ENCODE assay signal across 8 mouse cellular contexts in genomic region chr5:100518049-100519026, GRCm38 (mm10). TPM values are rescaled to one million over a fixed set of nuclear protein-coding genes. Genes with fewer than 3 reads are reported as not detected.
DNase-seq lines count a peak whose midpoint lies in the region; ATAC-seq and TF ChIP-seq lines count a peak whose summit lies in the region.

Cops4 (plus strand) TSS chr5:100518309.

- no peaks in the 10 kb centered on the region for H3K9me3 ChIP-seq in embryonic facial prominence, embryonic 15.5 days (replicated peaks)
- no peaks in the 10 kb centered on the region for H3K9me3 ChIP-seq in limb, embryonic 14.5 days (ENCODE audit: control insufficient read depth, low read length)
- no peaks in the 10 kb centered on the region for H3K9me3 ChIP-seq in midbrain, postnatal 0 days (ENCODE audit: low read length)

- peak within 1 kb of the TSS; percentile 59 for H3K4me2 ChIP-seq in embryonic facial prominence, embryonic 15.5 days (replicated peaks)
- peak within 1 kb of the TSS; percentile 53 for H3K4me2 ChIP-seq in limb, embryonic 14.5 days (replicated peaks; ENCODE audit: low read depth, low read length, severe bottlenecking)
- H3K4me2 ChIP-seq in midbrain, postnatal 0 days (ENCODE audit: low read depth, low read length, poor library complexity, severe bottlenecking) = peak within 1 kb of the TSS; percentile 77

- WGBS in bone marrow, adult 2 months = under 1% methylated on average over 64 of the region's 64 CpGs
- under 1% methylated on average over 64 of the region's 64 CpGs for WGBS in embryonic facial prominence, embryonic 15.5 days
- under 1% methylated on average over 64 of the region's 64 CpGs for WGBS in limb, embryonic 14.5 days
- WGBS in midbrain, postnatal 0 days = under 1% methylated on average over 64 of the region's 64 CpGs

- H3K36me3 ChIP-seq in embryonic facial prominence, embryonic 15.5 days = no peaks in the 10 kb centered on the region
- peaks cover 3% of the 10 kb centered on the region; the same call in 1 of the 2 replicates for H3K36me3 ChIP-seq in limb, embryonic 14.5 days (ENCODE audit: control insufficient read depth, insufficient read depth, low read length)
- H3K36me3 ChIP-seq in midbrain, postnatal 0 days (ENCODE audit: insufficient read depth, low read length) = no peaks in the 10 kb centered on the region

- H3K9ac ChIP-seq in embryonic facial prominence, embryonic 15.5 days = peak within 1 kb of the TSS; percentile 74
- H3K9ac ChIP-seq in limb, embryonic 14.5 days (ENCODE audit: low read depth, low read length, severe bottlenecking) = peak within 1 kb of the TSS; percentile 94
- H3K9ac ChIP-seq in midbrain, postnatal 0 days (replicated peaks; ENCODE audit: low read length, poor library complexity, severe bottlenecking) = peak within 1 kb of the TSS; percentile 78

- TF ChIP-seq POLR2A in bone marrow, adult 2 months (IDR thresholded peaks at IDR 0.05; ENCODE audit: borderline replicate concordance, control insufficient read depth, low read depth, low read length) = peak; percentile 66; the same call in 1 of the 2 replicates
- peak; percentile 84; the same call in 1 of the 2 replicates for TF ChIP-seq POLR2A in limb, embryonic 14.5 days (IDR thresholded peaks at IDR 0.05; ENCODE audit: borderline replicate concordance, extremely low read depth, insufficient read depth, insufficient read length)

- peak; percentile 99 for DNase-seq in 416B (ENCODE audit: low read depth)
- DNase-seq in heart, adult 8-10 months (ENCODE audit: low spot score) = peak; percentile 98
- DNase-seq in kidney, adult 9 months = peak; percentile 99
- peak; percentile 100 for DNase-seq in limb, embryonic 14.5 days (ENCODE audit: low spot score)
- peak; percentile 100 for DNase-seq in midbrain, postnatal 0 days (ENCODE audit: low spot score)
- DNase-seq in spleen, postnatal 14 days (ENCODE audit: low spot score in 2 of 2) = peak; percentile 95 to 96

- H3K27me3 ChIP-seq in embryonic facial prominence, embryonic 15.5 days = no peaks in the 10 kb centered on the region
- H3K27me3 ChIP-seq in limb, embryonic 14.5 days (ENCODE audit: control insufficient read depth, insufficient read depth, low read length) = no peaks in the 10 kb centered on the region
- H3K27me3 ChIP-seq in midbrain, postnatal 0 days (ENCODE audit: insufficient read depth, low read length) = no peaks in the 10 kb centered on the region; the same call in 1 of the 2 replicates

- H3K4me3 ChIP-seq in bone marrow, adult 2 months (replicated peaks; ENCODE audit: control insufficient read depth, low read depth, low read length) = peak within 1 kb of the TSS; percentile 85
- H3K4me3 ChIP-seq in embryonic facial prominence, embryonic 15.5 days (replicated peaks) = peak within 1 kb of the TSS; percentile 64
- H3K4me3 ChIP-seq in limb, embryonic 14.5 days (replicated peaks; ENCODE audit: low read length) = peak within 1 kb of the TSS; percentile 87
- H3K4me3 ChIP-seq in midbrain, postnatal 0 days (ENCODE audit: low read depth, low read length) = peak within 1 kb of the TSS; percentile 64

- no peaks in the 10 kb centered on the region; the same call in 1 of the 2 replicates for H3K4me1 ChIP-seq in bone marrow, adult 2 months (ENCODE audit: control insufficient read depth, insufficient read depth, low read length)
- H3K4me1 ChIP-seq in embryonic facial prominence, embryonic 15.5 days = peaks cover 18% of the 10 kb centered on the region
- peaks cover 13% of the 10 kb centered on the region for H3K4me1 ChIP-seq in limb, embryonic 14.5 days (ENCODE audit: control insufficient read depth, insufficient read depth, low read length)
- H3K4me1 ChIP-seq in midbrain, postnatal 0 days (ENCODE audit: insufficient read depth, low read length) = peaks cover 4% of the 10 kb centered on the region; the same call in 1 of the 2 replicates

- peak; percentile 100 for ATAC-seq in embryonic facial prominence, embryonic 15.5 days (ENCODE audit: insufficient number of reproducible peaks, low FRiP score, low TSS enrichment, low read depth)
- peak; percentile 100 for ATAC-seq in limb, embryonic 14.5 days (ENCODE audit: low FRiP score, low read depth)
- ATAC-seq in midbrain, postnatal 0 days (ENCODE audit: low FRiP score) = peak; percentile 100

- no peak for TF ChIP-seq CTCF in bone marrow, adult 2 months (IDR thresholded peaks at IDR 0.05; ENCODE audit: control insufficient read depth, insufficient read depth, low read length)
- peak; percentile 52 for TF ChIP-seq CTCF in midbrain, postnatal 0 days (IDR thresholded peaks at IDR 0.05)

- H3K27ac ChIP-seq in bone marrow, adult 2 months (ENCODE audit: control insufficient read depth, insufficient read depth, low read depth, low read length, poor library complexity) = peak within 1 kb of the TSS; percentile 57
- peak within 1 kb of the TSS; percentile 83 for H3K27ac ChIP-seq in embryonic facial prominence, embryonic 15.5 days (replicated peaks)
- H3K27ac ChIP-seq in limb, embryonic 14.5 days (replicated peaks; ENCODE audit: low read depth, low read length) = peak within 1 kb of the TSS; percentile 74
- peak within 1 kb of the TSS; percentile 82 for H3K27ac ChIP-seq in midbrain, postnatal 0 days (ENCODE audit: low read depth, low read length)

RNA-seq across cellular contexts. Expression of gene Cops4, which starts in this region (rescaled TPM):
- 26.8 and 45.5 TPM in 2 replicates for polyA plus RNA-seq in bone marrow, adult 2 months (2011; ENCODE audit: insufficient read depth, insufficient read length, low replicate concordance, missing spikeins)
- polyA plus RNA-seq in embryonic facial prominence, embryonic 15.5 days (2015; fragmentation: Nextera tagmentation; extraction: Ambion mirVana) = 180 TPM in 2 replicates
- total RNA-seq in heart, adult 8-10 months (2022) = 10 to 100 TPM; 82.5 to 94.0 (median 93.0) TPM
- 72.6 and 84.3 TPM in 2 replicates for polyA plus RNA-seq in limb, embryonic 14.5 days (2012; rRNA removed)
- 197 TPM in 2 replicates for polyA plus RNA-seq in limb, embryonic 14.5 days (2014; fragmentation: Nextera tagmentation; extraction: Ambion mirVana)
- total RNA-seq in midbrain, postnatal 0 days (2014; rRNA removed) = 100 and 108 TPM in 2 replicates
- 168 and 174 TPM in 2 replicates for polyA plus RNA-seq in midbrain, postnatal 0 days (2015; fragmentation: Nextera tagmentation; extraction: Ambion mirVana)

Comparison
In these comparisons a context has a peak if more than half of its experiments do, and no peak if none do; other contexts are left out.
1. Peak in every context shown above with its lines: DNase-seq, ATAC-seq, H3K4me3 ChIP-seq and H3K27ac ChIP-seq.